Mouse (Mus musculus) ES-E14 (cell line): ENCODE data around the gene Prkaca. TPM values are rescaled to one million over a fixed set of nuclear protein-coding genes. Genes with fewer than 3 reads are reported as not detected.

Experiments
- DNase-seq: peaks from one replicate; pipeline ENCODE4 v3.0.0-alpha.2; 2013; ENCODE audit warnings: low read depth, low spot score
- H3K27ac ChIP-seq: 2 replicates; pipeline ENCODE4 v1.5.1; 2012; ENCODE audit warnings: low read depth, mild to moderate bottlenecking, low read length, moderate library complexity, mixed read lengths; ENCODE audit not compliant: poor library complexity, insufficient read depth, severe bottlenecking
- H3K36me3 ChIP-seq: 2 replicates; pipeline ENCODE4 v1.6.1; 2012; ENCODE audit warnings: mild to moderate bottlenecking, low read length, moderate library complexity, mixed read lengths; ENCODE audit not compliant: control insufficient read depth, poor library complexity, insufficient read depth, severe bottlenecking
- H3K4me1 ChIP-seq, 2 experiments: fragments of 150-350 bp in 1 of 2; sonication (generic) in 1 of 2; 2 replicates each; pipeline ENCODE4 v1.6.1; 2012; ENCODE audit warnings: low read length in 2 of 2, mild to moderate bottlenecking in 1 of 2, mixed read lengths in 1 of 2; ENCODE audit not compliant: control insufficient read depth in 2 of 2, insufficient read depth in 2 of 2, poor library complexity in 1 of 2
- H3K4me3 ChIP-seq, 2 experiments: fragments of 150-350 bp in 1 of 2; sonication (generic) in 1 of 2; 2 replicates each; pipeline ENCODE4 v1.5.1; 2012; ENCODE audit warnings: low read length in 2 of 2, low read depth in 1 of 2, mild to moderate bottlenecking in 1 of 2, mixed read lengths in 1 of 2; ENCODE audit not compliant: insufficient read depth in 1 of 2, poor library complexity in 1 of 2, severe bottlenecking in 1 of 2
- H3K9ac ChIP-seq: 2 replicates; pipeline ENCODE4 v1.6.1; 2012; ENCODE audit warnings: low read depth, mild to moderate bottlenecking, low read length, mixed read lengths; ENCODE audit not compliant: poor library complexity, insufficient read depth, severe bottlenecking
- H3K9me3 ChIP-seq: fragments of 150-350 bp; sonication (generic); 2 replicates; pipeline ENCODE4 v1.6.1; 2012; ENCODE audit warnings: low read depth, mild to moderate bottlenecking, low read length; ENCODE audit not compliant: control insufficient read depth, insufficient read depth
- CHD2 ChIP-seq: IDR thresholded peaks from 2 replicates; pipeline ENCODE4 v1.6.1; 2014; ENCODE audit warnings: mild to moderate bottlenecking, low read depth, low read length, inconsistent platforms
- HCFC1 ChIP-seq: IDR thresholded peaks from 2 replicates; pipeline ENCODE4 v1.6.1; 2012; ENCODE audit warnings: low read length, inconsistent platforms, borderline replicate concordance; ENCODE audit not compliant: insufficient read depth
- MAFK ChIP-seq: IDR thresholded peaks from 2 replicates; pipeline ENCODE4 v1.6.1; 2014; ENCODE audit warnings: mild to moderate bottlenecking, low read depth, low read length, inconsistent platforms; ENCODE audit not compliant: insufficient read depth
- ZC3H11A ChIP-seq: IDR thresholded peaks from 2 replicates; pipeline ENCODE4 v1.6.1; 2012; ENCODE audit warnings: low read depth, mild to moderate bottlenecking, inconsistent platforms, low read length, borderline replicate concordance
- ZNF384 ChIP-seq: IDR thresholded peaks from 2 replicates; pipeline ENCODE4 v1.6.1; 2012; ENCODE audit warnings: low read depth, low read length, inconsistent platforms
- in situ Hi-C, 2 experiments: fragments of 600-800 bp; cut with MboI; formaldehyde crosslinking; loops; one replicate each; pipeline ENCODE4 v1.15.1; 2025; ENCODE audit warnings: low sequenced_read_pairs in 2 of 2, inconsistent platforms in 1 of 2; ENCODE audit not compliant: unreplicated experiment in 2 of 2
- total RNA-seq: library from RNA; depleted of rRNA; stranded (reverse); fragments of 300-350 nt; gene quantifications from 2 replicates; pipeline ENCODE4 v1.2.3, GENCODE M21; 2012

Prkaca gene
- total RNA-seq, 1 experiment = 31.4 TPM

GRCm38 (mm10) chr8:83996567-83997505 is 24.0 kb downstream of the Prkaca start:
- peaks cover 17% of the 10 kb centered on the region for H3K36me3 ChIP-seq
- H3K9me3 ChIP-seq = no peaks in the 10 kb centered on the region
- H3K9ac ChIP-seq = peak overlapping the region; percentile 95
- peaks cover 6 to 14% of the 10 kb centered on the region in 2 experiments for H3K4me1 ChIP-seq
- no peak for DNase-seq
- in situ Hi-C loops = no loop called here
- H3K4me3 ChIP-seq = peak overlapping the region; percentile 77 to 97
- H3K27ac ChIP-seq = peak overlapping the region; percentile 85
- TF ChIP-seq CHD2 (no peak), ZC3H11A (no peak), MAFK (no peak), ZNF384 (peak; percentile 97), HCFC1 (0 out of 2 replicates have a peak, but pooled peaks have one; percentile 51)

DNA sequence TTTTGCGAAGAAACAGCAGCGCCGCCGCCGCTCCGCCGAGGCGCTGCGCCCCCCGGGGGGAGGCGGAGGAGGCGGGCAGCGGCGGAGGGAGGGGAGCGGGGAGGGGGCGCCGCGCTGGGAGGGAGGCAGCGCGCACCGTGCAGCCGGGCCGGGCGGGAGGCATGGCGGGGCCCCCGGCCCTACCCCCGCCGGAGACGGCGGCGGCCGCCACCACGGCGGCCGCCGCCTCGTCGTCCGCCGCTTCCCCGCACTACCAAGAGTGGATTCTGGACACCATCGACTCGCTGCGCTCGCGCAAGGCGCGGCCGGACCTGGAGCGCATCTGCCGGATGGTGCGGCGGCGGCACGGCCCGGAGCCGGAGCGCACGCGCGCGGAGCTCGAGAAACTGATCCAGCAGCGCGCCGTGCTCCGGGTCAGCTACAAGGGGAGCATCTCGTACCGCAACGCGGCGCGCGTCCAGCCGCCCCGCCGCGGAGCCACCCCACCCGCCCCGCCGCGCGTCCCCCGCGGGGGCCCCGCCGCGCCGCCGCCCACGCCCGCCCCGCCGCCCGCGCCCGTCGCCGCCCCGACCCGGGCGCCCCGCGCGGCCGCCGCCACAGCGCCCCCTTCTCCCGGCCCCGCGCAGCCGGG is 24.8 kb downstream of the Prkaca start, which contains the start of gene Samd1:
Samd1 (plus strand) TSS at position 162 of the 631 bp plus-strand sequence.
- Histone ChIP-seq H3K4me3 (peak within 1 kb of the TSS; percentile 81 to 97), H3K27ac (peak within 1 kb of the TSS; percentile 85), H3K36me3 (peaks cover 20% of the 10 kb centered on the region), H3K9ac (peak within 1 kb of the TSS; percentile 95), H3K9me3 (no peaks in the 10 kb centered on the region), H3K4me1 (peaks cover 6 to 15% of the 10 kb centered on the region in 2 experiments)
- TF ChIP-seq ZC3H11A = no peak
- TF ChIP-seq CHD2 = no peak
- no peak for DNase-seq
- in situ Hi-C loops = no loop called here

DNA sequence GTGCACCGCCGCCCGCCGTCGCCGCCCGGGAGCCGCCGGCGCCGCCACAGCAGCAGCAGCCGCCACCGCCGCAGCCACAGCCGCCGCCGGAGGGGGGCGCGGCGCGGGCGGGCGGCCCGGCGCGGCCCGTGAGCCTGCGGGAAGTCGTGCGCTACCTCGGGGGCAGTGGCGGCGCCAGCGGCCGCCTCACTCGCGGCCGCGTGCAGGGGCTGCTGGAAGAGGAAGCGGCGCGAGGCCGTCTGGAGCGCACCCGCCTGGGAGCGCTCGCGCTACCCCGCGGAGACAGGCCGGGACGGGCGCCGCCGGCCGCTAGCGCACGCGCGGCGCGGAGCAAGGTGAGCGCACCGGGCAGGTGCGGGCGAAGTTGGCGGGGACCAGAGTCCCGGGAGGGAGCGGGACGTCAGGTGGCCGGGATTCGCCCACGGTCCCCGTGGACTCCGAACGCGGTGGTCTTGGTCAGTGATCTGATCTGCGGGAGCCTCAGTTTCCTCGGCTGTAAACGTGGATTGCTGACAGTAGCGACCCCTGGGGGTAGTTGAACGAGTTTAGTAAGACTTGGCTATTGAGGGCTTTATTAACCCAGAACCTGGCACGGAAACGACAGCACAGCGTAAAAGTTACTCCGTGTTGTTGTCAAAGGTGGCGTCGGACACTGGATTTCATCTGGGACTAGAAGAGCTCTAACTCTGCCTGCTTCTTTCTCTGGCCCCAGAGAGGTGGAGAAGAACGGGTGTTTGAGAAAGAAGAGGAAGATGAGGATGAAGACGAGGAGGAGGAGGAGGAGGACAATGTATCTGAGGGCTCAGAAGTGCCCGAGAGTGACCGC is 25.7 kb downstream of the Prkaca start:
- no peak for DNase-seq
- TF ChIP-seq ZC3H11A (no peak), MAFK (no peak)
- H3K4me3 ChIP-seq = peak overlapping the region; percentile 81 to 97
- H3K9me3 ChIP-seq = no peaks in the 10 kb centered on the region
- H3K9ac ChIP-seq = peak overlapping the region; percentile 93
- peaks cover 6 to 20% of the 10 kb centered on the region in 2 experiments for H3K4me1 ChIP-seq
- H3K36me3 ChIP-seq = peaks cover 21% of the 10 kb centered on the region
- H3K27ac ChIP-seq = peak overlapping the region; percentile 85
- in situ Hi-C loops = no loop called here

DNA sequence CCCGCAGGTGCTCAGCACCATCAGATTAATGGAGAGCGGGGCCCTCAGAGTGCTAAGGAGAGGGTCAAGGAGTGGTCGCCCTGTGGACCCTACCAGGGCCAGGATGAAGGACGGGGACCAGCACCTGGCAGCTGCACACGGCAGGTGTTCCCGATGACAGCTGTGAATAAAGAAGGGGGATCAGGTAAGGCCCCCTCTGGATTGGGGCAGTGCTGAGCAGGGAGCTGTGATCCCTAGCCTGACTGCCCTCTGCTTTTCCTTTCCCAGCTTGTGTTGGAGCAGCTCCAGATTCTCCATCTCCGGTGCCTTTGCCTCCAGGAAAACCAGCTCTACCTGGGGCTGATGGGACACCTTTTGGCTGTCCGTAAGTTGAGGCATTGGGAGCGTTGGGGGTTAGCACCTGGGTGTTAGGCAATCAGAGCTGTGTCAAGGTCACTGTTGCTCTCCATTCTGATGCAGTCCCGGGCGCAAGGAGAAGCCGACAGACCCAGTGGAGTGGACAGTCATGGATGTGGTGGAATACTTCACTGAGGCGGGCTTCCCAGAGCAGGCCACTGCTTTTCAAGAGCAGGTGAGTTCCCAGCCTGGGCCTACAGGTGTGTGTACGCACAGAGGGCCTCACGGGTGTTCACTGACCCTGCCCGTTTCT is 26.4 kb downstream of the Prkaca start:
- H3K4me1 ChIP-seq = peaks cover 8 to 22% of the 10 kb centered on the region in 2 experiments

More for the DNA sequence above, 26.4 kb downstream of the Prkaca start:
- H3K9me3 ChIP-seq = no peaks in the 10 kb centered on the region
- peak overlapping the region; percentile 93; the same call in 1 of the 2 replicates for H3K9ac ChIP-seq
- no peak for DNase-seq
- H3K27ac ChIP-seq = no peak overlapping the region
- H3K4me3 ChIP-seq = peak overlapping the region; percentile 81 to 97
- peaks cover 21% of the 10 kb centered on the region for H3K36me3 ChIP-seq
- in situ Hi-C loops = no loop called here
- TF ChIP-seq CHD2 (no peak), HCFC1 (no peak), ZNF384 (no peak), ZC3H11A (no peak), MAFK (no peak)
